Mouse (Mus musculus): ENCODE measurements at regions not wholly inside any gene's neighbourhood (a gene's known extent, or its start where the extent isn't known, plus 50 kb on each side); places are given as distances from the start of the nearest gene placed in this dataset.
"Not testable (repeated sequence)": the region's sequence is repeated elsewhere in the genome, so short reads cannot be mapped to it uniquely, and the experiment has no call there.

- intact Hi-C loops (cut with DNase I) = no loop called here
- no peak for DNase-seq
Measured at GRCm38 (mm10) chr15:43581246-43581645, 3447.1 kb downstream of the 9330182O14Rik start.

- no peak for DNase-seq
- intact Hi-C loops (cut with DNase I) = no loop called here
Measured at GRCm38 (mm10) chr15:43585751-43586150, 3451.6 kb downstream of the 9330182O14Rik start.

GRCm38 (mm10) chr15:43588021-43588420 lies 3453.9 kb downstream of the 9330182O14Rik start:
- no peak for DNase-seq
- intact Hi-C loops (cut with DNase I) = no loop called here

- intact Hi-C loops (cut with DNase I) = no loop called here
Measured at GRCm38 (mm10) chr15:43607700-43608099, 3473.5 kb downstream of the 9330182O14Rik start.

GRCm38 (mm10) chr15:43609901-43610300 lies 3475.7 kb downstream of the 9330182O14Rik start:
- intact Hi-C loops (cut with DNase I) = no loop called here
- DNase-seq = no peak

More at GRCm38 (mm10) chr15:43607700-43608099, 3473.5 kb downstream of the 9330182O14Rik start:
- no peak for DNase-seq

GRCm38 (mm10) chr15:43614004-43614661 lies 3480.0 kb downstream of the 9330182O14Rik start:
- DNase-seq = no peak
- intact Hi-C loops (cut with DNase I) = no loop called here

- intact Hi-C loops (cut with DNase I) = no loop called here
Measured at GRCm38 (mm10) chr15:43615727-43616126, 3481.6 kb downstream of the 9330182O14Rik start.

GRCm38 (mm10) chr15:43624431-43624965 lies 3490.3 kb downstream of the 9330182O14Rik start:
- intact Hi-C loops (cut with DNase I) = no loop called here
- DNase-seq = no peak

More at GRCm38 (mm10) chr15:43615727-43616126, 3481.6 kb downstream of the 9330182O14Rik start:
- DNase-seq = no peak

- intact Hi-C loops (cut with DNase I) = no loop called here
- DNase-seq = no peak
Measured at GRCm38 (mm10) chr15:43625021-43625510, 3490.9 kb downstream of the 9330182O14Rik start.

- no peak for DNase-seq
- intact Hi-C loops (cut with DNase I) = no loop called here
Measured at GRCm38 (mm10) chr15:43650818-43651500, 3516.8 kb downstream of the 9330182O14Rik start.

- DNase-seq = no peak
- intact Hi-C loops (cut with DNase I) = no loop called here
Measured at GRCm38 (mm10) chr15:43663648-43664047, 3529.5 kb downstream of the 9330182O14Rik start.

GRCm38 (mm10) chr15:43678844-43679243 lies 3544.7 kb downstream of the 9330182O14Rik start:
- intact Hi-C loops (cut with DNase I) = no loop called here
- no peak for DNase-seq

- no peak for DNase-seq
- intact Hi-C loops (cut with DNase I) = no loop called here
Measured at GRCm38 (mm10) chr15:43682176-43682575, 3548.0 kb downstream of the 9330182O14Rik start.

GRCm38 (mm10) chr15:43691998-43692397 lies 3557.8 kb downstream of the 9330182O14Rik start:
- not testable (repeated sequence) for DNase-seq

GRCm38 (mm10) chr15:43695451-43695850 lies 3561.3 kb downstream of the 9330182O14Rik start:
- intact Hi-C loops (cut with DNase I) = no loop called here
- no peak for DNase-seq

More at GRCm38 (mm10) chr15:43691998-43692397, 3557.8 kb downstream of the 9330182O14Rik start:
- intact Hi-C loops (cut with DNase I) = not testable (repeated sequence)

GRCm38 (mm10) chr15:43717035-43717434 lies 3582.9 kb downstream of the 9330182O14Rik start:
- no peak for DNase-seq
- intact Hi-C loops (cut with DNase I) = no loop called here

- intact Hi-C loops (cut with DNase I) = no loop called here
- DNase-seq = no peak
Measured at GRCm38 (mm10) chr15:43717559-43717958, 3583.4 kb downstream of the 9330182O14Rik start.

GRCm38 (mm10) chr15:43720916-43721315 lies 3586.8 kb downstream of the 9330182O14Rik start:
- intact Hi-C loops (cut with DNase I) = no loop called here
- DNase-seq = no peak

GRCm38 (mm10) chr15:43735697-43736096 lies 3601.5 kb downstream of the 9330182O14Rik start:
- intact Hi-C loops (cut with DNase I) = no loop called here

GRCm38 (mm10) chr15:43758256-43758655 lies 3624.1 kb downstream of the 9330182O14Rik start:
- peak in 1 of 2 experiments; percentile 6 for DNase-seq
- intact Hi-C loops (cut with DNase I) = loop anchor here (5.0 to 10.0 kb wide), 2 partner anchors 721 to 793 kb away; no protein-coding TSS in a partner anchor

More at GRCm38 (mm10) chr15:43735697-43736096, 3601.5 kb downstream of the 9330182O14Rik start:
- DNase-seq = no peak

GRCm38 (mm10) chr15:43764606-43765005 lies 3630.4 kb downstream of the 9330182O14Rik start:
- intact Hi-C loops (cut with DNase I) = no loop called here

More at GRCm38 (mm10) chr15:43764606-43765005, 3630.4 kb downstream of the 9330182O14Rik start:
- DNase-seq = no peak
